Mouse (Mus musculus): ENCODE measurements around the gene Zdhhc1. TPM values are rescaled to one million over a fixed set of nuclear protein-coding genes. Genes with fewer than 3 reads are reported as not detected.

The Zdhhc1 gene
- total and polyA plus RNA-seq, 3 experiments, result 4.9 to 11.5 TPM; not detected in 1

- Histone ChIP-seq H3K27me3 (ENCODE audit: control insufficient read depth in 1 of 2, insufficient read depth in 2 of 2, low read length in 2 of 2) (peaks cover 7 to 16% of the 10 kb centered on the region in 2 experiments), H3K9me3 (replicated peaks; ENCODE audit: insufficient read depth, low read length) (no peaks in the 10 kb centered on the region), H3K4me3 (ENCODE audit: control insufficient read depth in 1 of 2, insufficient read depth in 1 of 2, low read depth in 2 of 2, low read length in 2 of 2) (no peak overlapping the region), H3K27ac (ENCODE audit: control insufficient read depth, low read depth, low read length) (no peak overlapping the region), H3K36me3 (ENCODE audit: control insufficient read depth in 1 of 2, insufficient read depth in 2 of 2, low read length in 2 of 2) (peaks cover 0 to 6% of the 10 kb centered on the region in 2 experiments; a peak in 2 of 4 replicates), H3K4me1 (ENCODE audit: control insufficient read depth in 1 of 2, insufficient read depth in 2 of 2, low read length in 2 of 2) (0 out of 4 replicates have a peak, but pooled peaks cover 0 to 11% of the 10 kb centered on the region in 2 experiments), H3K79me2 (ENCODE audit: control insufficient read depth, insufficient read depth, low read length, poor library complexity) (no peaks in the 10 kb centered on the region), H3K9ac (ENCODE audit: control insufficient read depth, low read depth, low read length, poor library complexity, severe bottlenecking) (no peak overlapping the region)
- no peak for DNase-seq (ENCODE audit: low read depth, low spot score)
- peak in 1 of 2 experiments; percentile 27; a peak in 1 of 4 replicates for TF ChIP-seq EP300 (IDR thresholded peaks at IDR 0.05; ENCODE audit: low read depth in 1 of 2, low read length in 2 of 2)
- TF ChIP-seq TAL1 (IDR thresholded peaks at IDR 0.05; ENCODE audit: low read length), result no peak
- no peak for TF ChIP-seq JUND (IDR thresholded peaks at IDR 0.05; ENCODE audit: low read depth, low read length)
Observed at GRCm38 (mm10) chr8:105448188-105448587, 48.5 kb downstream of the Zdhhc1 start.

- Histone ChIP-seq H3K4me1 (ENCODE audit: control insufficient read depth in 1 of 2, insufficient read depth in 2 of 2, low read length in 2 of 2) (0 out of 4 replicates have a peak, but pooled peaks cover 0 to 7% of the 10 kb centered on the region in 2 experiments), H3K9ac (ENCODE audit: control insufficient read depth, low read depth, low read length, poor library complexity, severe bottlenecking) (no peak overlapping the region), H3K9me3 (replicated peaks; ENCODE audit: insufficient read depth, low read length) (no peaks in the 10 kb centered on the region), H3K27me3 (ENCODE audit: control insufficient read depth in 1 of 2, insufficient read depth in 2 of 2, low read length in 2 of 2) (peaks cover 14 to 18% of the 10 kb centered on the region in 2 experiments), H3K27ac (ENCODE audit: control insufficient read depth, low read depth, low read length) (no peak overlapping the region), H3K36me3 (ENCODE audit: control insufficient read depth in 1 of 2, insufficient read depth in 2 of 2, low read length in 2 of 2) (peaks cover 0 to 6% of the 10 kb centered on the region in 2 experiments; a peak in 2 of 4 replicates), H3K4me3 (ENCODE audit: control insufficient read depth in 1 of 2, insufficient read depth in 1 of 2, low read depth in 2 of 2, low read length in 2 of 2) (no peak overlapping the region), H3K79me2 (ENCODE audit: control insufficient read depth, insufficient read depth, low read length, poor library complexity) (no peaks in the 10 kb centered on the region)
- TF ChIP-seq GABPA (IDR thresholded peaks at IDR 0.05; ENCODE audit: low read depth, low read length) (no peak), NRF1 (IDR thresholded peaks at IDR 0.05; ENCODE audit: insufficient read depth, low read depth, low read length, poor library complexity, severe bottlenecking) (no peak), E2F4 (IDR thresholded peaks at IDR 0.05; ENCODE audit: borderline replicate concordance, low read depth, low read length) (no peak), ZNF384 (IDR thresholded peaks at IDR 0.05; ENCODE audit: low read depth, low read length) (no peak), EP300 (IDR thresholded peaks at IDR 0.05; ENCODE audit: low read depth in 1 of 2, low read length in 2 of 2) (no peak), CHD1 (IDR thresholded peaks at IDR 0.05; ENCODE audit: low read depth, low read length) (no peak), ZMIZ1 (IDR thresholded peaks at IDR 0.05; ENCODE audit: low read depth, low read length) (no peak), SMC3 (IDR thresholded peaks at IDR 0.05; ENCODE audit: low read depth, low read length) (no peak), USF1 (IDR thresholded peaks at IDR 0.05; ENCODE audit: low read depth, low read length) (no peak), MYB (IDR thresholded peaks at IDR 0.05; ENCODE audit: low read depth, low read length) (no peak), ETS1 (IDR thresholded peaks at IDR 0.05; ENCODE audit: low read depth, low read length) (no peak), MAFK (IDR thresholded peaks at IDR 0.05; ENCODE audit: borderline replicate concordance, low read depth, low read length) (no peak)
- no peak for DNase-seq (ENCODE audit: low read depth, low spot score)
Observed at GRCm38 (mm10) chr8:105446127-105446552, 50.6 kb downstream of the Zdhhc1 start.

Measured in MEL (cell line).